Mouse (Mus musculus) cortical plate, adult 2 months (tissue): ENCODE measurements around the gene Glipr1l1. TPM values are rescaled to one million over a fixed set of nuclear protein-coding genes. Genes with fewer than 3 reads are reported as not detected.
"Not testable (repeated sequence)": the region's sequence is repeated elsewhere in the genome, so short reads cannot be mapped to it uniquely, and the experiment has no call there.

Source experiments
- H3K27ac ChIP-seq: fragments of 200-500 bp; 2 replicates; pipeline ENCODE4 v1.5.1; 2012; ENCODE audit warnings: low read length, control low read depth, inconsistent platforms; ENCODE audit not compliant: insufficient read depth
- H3K4me1 ChIP-seq: fragments of 200-500 bp; 2 replicates; pipeline ENCODE4 v1.6.1; 2011; ENCODE audit warnings: low read length; ENCODE audit not compliant: control insufficient read depth, insufficient read depth
- H3K4me3 ChIP-seq: fragments of 200-500 bp; 2 replicates; pipeline ENCODE4 v1.5.1; 2011; ENCODE audit warnings: mild to moderate bottlenecking, low read length, control low read depth; ENCODE audit not compliant: insufficient read depth
- CTCF ChIP-seq: fragments of 200-500 bp; IDR thresholded peaks from 2 replicates; pipeline ENCODE4 v1.5.1; 2011; ENCODE audit warnings: mild to moderate bottlenecking, control low read depth, low read length; ENCODE audit not compliant: insufficient read depth; ENCODE audit errors: extremely low read depth
- POLR2A ChIP-seq: fragments of 200-500 bp; IDR thresholded peaks from 2 replicates; pipeline ENCODE4 v1.6.1; 2011; ENCODE audit warnings: mild to moderate bottlenecking, low read length, control low read depth; ENCODE audit not compliant: insufficient read depth; ENCODE audit errors: extremely low read depth
- polyA plus RNA-seq: library from polyadenylated mRNA; depleted of rRNA; stranded (reverse); fragments of >200 nt; gene quantifications from 2 replicates; pipeline ENCODE4 v1.2.3, GENCODE M21; 2012; rRNA removed

Gene Glipr1l1
- 0.13 TPM in 1 of 2 replicates, not detected in the other for polyA plus RNA-seq

- Histone ChIP-seq H3K27ac (no peak within 1 kb of the TSS), H3K4me3 (no peak within 1 kb of the TSS), H3K4me1 (no peaks in the 10 kb centered on the region)
- peak; percentile 79 for TF ChIP-seq CTCF
- TF ChIP-seq POLR2A: no peak
These were observed at the start of gene Glipr1l1 for GRCm38 (mm10) chr10:112059702-112060582. Gene Glipr1l1, plus strand, starts transcription at chr10:112060189.

GRCm38 (mm10) chr10:112023585-112023984 is 36.4 kb upstream of the Glipr1l1 start:
- no peak for TF ChIP-seq POLR2A
- no peak for TF ChIP-seq CTCF

GRCm38 (mm10) chr10:112028689-112029088 is 31.3 kb upstream of the Glipr1l1 start:
- H3K27ac ChIP-seq, H3K4me3 ChIP-seq, H3K4me1 ChIP-seq: not testable (repeated sequence)

More at GRCm38 (mm10) chr10:112023585-112023984, 36.4 kb upstream of the Glipr1l1 start:
- H3K27ac ChIP-seq: no peak overlapping the region
- no peak overlapping the region for H3K4me3 ChIP-seq
- H3K4me1 ChIP-seq: no peaks in the 10 kb centered on the region

- not testable (repeated sequence) for H3K4me1 ChIP-seq, H3K4me3 ChIP-seq, H3K27ac ChIP-seq
These were observed 16.5 kb upstream of the Glipr1l1 start for GRCm38 (mm10) chr10:112043523-112043922.

GRCm38 (mm10) chr10:112044283-112044682 is 15.7 kb upstream of the Glipr1l1 start:
- not testable (repeated sequence) for H3K27ac ChIP-seq, H3K4me1 ChIP-seq, H3K4me3 ChIP-seq

GRCm38 (mm10) chr10:112051220-112051619 is 8.8 kb upstream of the Glipr1l1 start:
- TF ChIP-seq CTCF (no peak), POLR2A (no peak)
- Histone ChIP-seq H3K4me3 (no peak overlapping the region), H3K27ac (no peak overlapping the region), H3K4me1 (no peaks in the 10 kb centered on the region)

GRCm38 (mm10) chr10:112051956-112052355 is 8.0 kb upstream of the Glipr1l1 start:
- H3K4me1 ChIP-seq, H3K27ac ChIP-seq, H3K4me3 ChIP-seq: not testable (repeated sequence)

GRCm38 (mm10) chr10:112060583-112060934 is 570 bp downstream of the Glipr1l1 start:
- H3K4me3 ChIP-seq, H3K4me1 ChIP-seq, H3K27ac ChIP-seq: not testable (repeated sequence)

GRCm38 (mm10) chr10:112080044-112080443 is 20.1 kb downstream of the Glipr1l1 start:
- TF ChIP-seq CTCF (no peak), POLR2A (no peak)
- Histone ChIP-seq H3K4me3 (no peak overlapping the region), H3K4me1 (no peaks in the 10 kb centered on the region), H3K27ac (no peak overlapping the region)

- Histone ChIP-seq H3K4me3 (no peak within 1 kb of the TSS), H3K27ac (no peak within 1 kb of the TSS), H3K4me1 (no peaks in the 10 kb centered on the region)
- TF ChIP-seq CTCF: no peak
- TF ChIP-seq POLR2A: no peak
These were observed 23.2 kb downstream of the Glipr1l1 start, which contains the start of gene Glipr1l2 for GRCm38 (mm10) chr10:112083157-112083556. Gene Glipr1l2, plus strand, starts transcription at chr10:112083354.

GRCm38 (mm10) chr10:112105785-112106184 is 45.8 kb downstream of the Glipr1l1 start:
- not testable (repeated sequence) for H3K27ac ChIP-seq, H3K4me3 ChIP-seq, H3K4me1 ChIP-seq
- TF ChIP-seq CTCF: peak; percentile 69
